Mouse (Mus musculus): Measurements from ENCODE around the gene Ddx23. TPM values are rescaled to one million over a fixed set of nuclear protein-coding genes. Genes with fewer than 3 reads are reported as not detected.
A peak's percentile ranks its signal among the peaks of the same experiment; 100 is the strongest.

The Ddx23 gene
- polyA plus RNA-seq (2015; fragmentation: Nextera tagmentation; extraction: Ambion mirVana), result 16.1 and 17.8 TPM in 2 replicates

GRCm38 (mm10) chr15:98662567-98663545 lies at the start of gene Ddx23:
Ddx23 (minus strand) TSS chr15:98662894.
- peak; percentile 97 for ATAC-seq (replicated peaks; ENCODE audit: insufficient number of reproducible peaks, insufficient read depth, low FRiP score, low read depth)

GRCm38 (mm10) chr15:98710442-98710841 lies 47.7 kb upstream of the Ddx23 start:
- no peak overlapping the region for H3K4me3 ChIP-seq
- 13% methylated on average over 9 of the region's 9 CpGs for WGBS
- no peak overlapping the region for H3K9ac ChIP-seq
- H3K36me3 ChIP-seq, result no peaks in the 10 kb centered on the region
- no peak for ATAC-seq (replicated peaks; ENCODE audit: insufficient number of reproducible peaks, insufficient read depth, low FRiP score, low read depth)
- H3K27ac ChIP-seq, result no peak overlapping the region
- peaks cover 10% of the 10 kb centered on the region for H3K4me1 ChIP-seq (replicated peaks)
- no peaks in the 10 kb centered on the region for H3K27me3 ChIP-seq
- H3K9me3 ChIP-seq (replicated peaks), result no peaks in the 10 kb centered on the region
- H3K4me2 ChIP-seq, result no peak overlapping the region

More at GRCm38 (mm10) chr15:98662567-98663545, at the start of gene Ddx23:
- H3K9ac ChIP-seq, result peak within 1 kb of the TSS; percentile 93
- H3K36me3 ChIP-seq, result peaks cover 12% of the 10 kb centered on the region
- H3K4me2 ChIP-seq, result peak within 1 kb of the TSS; percentile 83
- H3K27ac ChIP-seq, result peak within 1 kb of the TSS; percentile 92
- peak within 1 kb of the TSS; percentile 95 for H3K4me3 ChIP-seq
- WGBS, result 4% methylated on average over 47 of the region's 48 CpGs
- no peaks in the 10 kb centered on the region for H3K27me3 ChIP-seq
- peaks cover 10% of the 10 kb centered on the region for H3K4me1 ChIP-seq (replicated peaks)
- no peaks in the 10 kb centered on the region for H3K9me3 ChIP-seq (replicated peaks)

- no peaks in the 10 kb centered on the region for H3K9me3 ChIP-seq (replicated peaks)
- no peak within 1 kb of the TSS for H3K27ac ChIP-seq
- 18% methylated on average over 16 of the region's 16 CpGs for WGBS
- ATAC-seq (replicated peaks; ENCODE audit: insufficient number of reproducible peaks, insufficient read depth, low FRiP score, low read depth), result no peak
- H3K4me2 ChIP-seq, result peak within 1 kb of the TSS; percentile 70
- H3K27me3 ChIP-seq, result peaks cover 20% of the 10 kb centered on the region
- peak within 1 kb of the TSS; percentile 50 for H3K4me3 ChIP-seq
- H3K9ac ChIP-seq, result peak within 1 kb of the TSS; percentile 43
- peaks cover 5% of the 10 kb centered on the region; the same call in 1 of the 2 replicates for H3K4me1 ChIP-seq (replicated peaks)
- no peaks in the 10 kb centered on the region for H3K36me3 ChIP-seq
These were observed 45.2 kb upstream of the Ddx23 start, which contains the start of gene Ccdc65 for GRCm38 (mm10) chr15:98707766-98708372. Ccdc65 (plus strand) TSS chr15:98708207.

GRCm38 (mm10) chr15:98704312-98704711 lies 41.6 kb upstream of the Ddx23 start:
- no peak for ATAC-seq (replicated peaks; ENCODE audit: insufficient number of reproducible peaks, insufficient read depth, low FRiP score, low read depth)
- no peak overlapping the region for H3K9ac ChIP-seq
- H3K27me3 ChIP-seq, result peaks cover 48% of the 10 kb centered on the region
- H3K9me3 ChIP-seq (replicated peaks), result no peaks in the 10 kb centered on the region
- H3K36me3 ChIP-seq, result no peaks in the 10 kb centered on the region
- H3K4me2 ChIP-seq, result no peak overlapping the region
- no peak overlapping the region for H3K4me3 ChIP-seq
- 56% methylated on average over 9 of the region's 9 CpGs for WGBS
- peaks cover 10% of the 10 kb centered on the region for H3K4me1 ChIP-seq (replicated peaks)
- no peak overlapping the region for H3K27ac ChIP-seq

- no peaks in the 10 kb centered on the region for H3K36me3 ChIP-seq
- peak; percentile 74 for ATAC-seq (replicated peaks; ENCODE audit: insufficient number of reproducible peaks, insufficient read depth, low FRiP score, low read depth)
- peaks cover 11% of the 10 kb centered on the region for H3K4me1 ChIP-seq (replicated peaks)
- H3K27ac ChIP-seq, result no peak overlapping the region
- H3K9me3 ChIP-seq (replicated peaks), result no peaks in the 10 kb centered on the region
- H3K4me3 ChIP-seq, result peak overlapping the region; percentile 44
- H3K27me3 ChIP-seq, result peaks cover 44% of the 10 kb centered on the region
- H3K9ac ChIP-seq, result no peak overlapping the region
- H3K4me2 ChIP-seq, result peak overlapping the region; percentile 71
- 7% methylated on average over 40 of the region's 40 CpGs for WGBS
These were observed 36.8 kb upstream of the Ddx23 start for GRCm38 (mm10) chr15:98699190-98700105.

GRCm38 (mm10) chr15:98696216-98696615 lies 33.5 kb upstream of the Ddx23 start:
- 54% methylated on average over 8 of the region's 8 CpGs for WGBS
- no peak for ATAC-seq (replicated peaks; ENCODE audit: insufficient number of reproducible peaks, insufficient read depth, low FRiP score, low read depth)
- Histone ChIP-seq H3K27ac (no peak overlapping the region), H3K4me2 (no peak overlapping the region), H3K4me3 (no peak overlapping the region), H3K4me1 (replicated peaks) (peaks cover 29% of the 10 kb centered on the region), H3K9ac (no peak overlapping the region), H3K9me3 (replicated peaks) (no peaks in the 10 kb centered on the region), H3K36me3 (no peaks in the 10 kb centered on the region), H3K27me3 (peaks cover 16% of the 10 kb centered on the region)

GRCm38 (mm10) chr15:98695726-98696125 lies 33.0 kb upstream of the Ddx23 start:
- H3K9me3 ChIP-seq (replicated peaks), result no peaks in the 10 kb centered on the region
- no peak for ATAC-seq (replicated peaks; ENCODE audit: insufficient number of reproducible peaks, insufficient read depth, low FRiP score, low read depth)
- peaks cover 34% of the 10 kb centered on the region for H3K4me1 ChIP-seq (replicated peaks)
- H3K4me2 ChIP-seq, result no peak overlapping the region
- H3K27me3 ChIP-seq, result peaks cover 11% of the 10 kb centered on the region
- H3K4me3 ChIP-seq, result no peak overlapping the region
- no peaks in the 10 kb centered on the region for H3K36me3 ChIP-seq
- 48% methylated on average over 9 of the region's 9 CpGs for WGBS
- H3K9ac ChIP-seq, result no peak overlapping the region
- no peak overlapping the region for H3K27ac ChIP-seq

GRCm38 (mm10) chr15:98692171-98692715 lies 29.5 kb upstream of the Ddx23 start:
- WGBS, result 10% methylated on average over 11 of the region's 11 CpGs
- H3K9ac ChIP-seq, result no peak overlapping the region
- peaks cover 28% of the 10 kb centered on the region for H3K4me1 ChIP-seq (replicated peaks)
- peak overlapping the region; percentile 83 for H3K27ac ChIP-seq
- H3K9me3 ChIP-seq (replicated peaks), result no peaks in the 10 kb centered on the region
- no peaks in the 10 kb centered on the region for H3K27me3 ChIP-seq
- peak overlapping the region; percentile 32 for H3K4me2 ChIP-seq
- no peak overlapping the region for H3K4me3 ChIP-seq
- peak; percentile 77 for ATAC-seq (replicated peaks; ENCODE audit: insufficient number of reproducible peaks, insufficient read depth, low FRiP score, low read depth)
- H3K36me3 ChIP-seq, result no peaks in the 10 kb centered on the region

GRCm38 (mm10) chr15:98691486-98692147 lies 28.9 kb upstream of the Ddx23 start:
- H3K4me1 ChIP-seq (replicated peaks), result peaks cover 28% of the 10 kb centered on the region
- H3K27ac ChIP-seq, result peak overlapping the region; percentile 83
- H3K9ac ChIP-seq, result no peak overlapping the region
- no peaks in the 10 kb centered on the region for H3K27me3 ChIP-seq
- no peaks in the 10 kb centered on the region for H3K36me3 ChIP-seq
- no peak overlapping the region for H3K4me3 ChIP-seq
- 49% methylated on average over 7 of the region's 7 CpGs for WGBS
- ATAC-seq (replicated peaks; ENCODE audit: insufficient number of reproducible peaks, insufficient read depth, low FRiP score, low read depth), result no peak
- H3K9me3 ChIP-seq (replicated peaks), result no peaks in the 10 kb centered on the region
- H3K4me2 ChIP-seq, result peak overlapping the region; percentile 32

GRCm38 (mm10) chr15:98689682-98690081 lies 27.0 kb upstream of the Ddx23 start:
- Histone ChIP-seq H3K4me2 (no peak overlapping the region), H3K27ac (no peak overlapping the region), H3K36me3 (no peaks in the 10 kb centered on the region), H3K4me1 (replicated peaks) (peaks cover 24% of the 10 kb centered on the region), H3K27me3 (no peaks in the 10 kb centered on the region), H3K4me3 (no peak overlapping the region), H3K9ac (no peak overlapping the region), H3K9me3 (replicated peaks) (no peaks in the 10 kb centered on the region)
- 78% methylated on average over 2 of the region's 2 CpGs for WGBS
- no peak for ATAC-seq (replicated peaks; ENCODE audit: insufficient number of reproducible peaks, insufficient read depth, low FRiP score, low read depth)
